Mouse (Mus musculus) liver, embryonic 16.5 days (tissue): ENCODE data around the gene Trpm3. TPM values are rescaled to one million over a fixed set of nuclear protein-coding genes. Genes with fewer than 3 reads are reported as not detected.
A peak's percentile ranks its signal among the peaks of the same experiment; 100 is the strongest.

ENCODE experiments used
- ATAC-seq: fragments of 200-750 bp; cut with Nextera tagmentation; 2 replicates; pipeline ENCODE4 v1.8.0; 2017; ENCODE audit warnings: low read depth, mild to moderate bottlenecking, moderate number of reproducible peaks, moderate library complexity
- H3K27ac ChIP-seq: fragments of 300-500 bp; sonication (generic); 2 replicates; pipeline ENCODE4 v1.5.1; 2014; ENCODE audit warnings: mild to moderate bottlenecking, low read length
- H3K27me3 ChIP-seq: fragments of 300-500 bp; sonication (generic); 2 replicates; pipeline ENCODE4 v1.6.1; 2014; ENCODE audit warnings: low read depth, low read length, mixed read lengths; ENCODE audit not compliant: control insufficient read depth, insufficient read depth
- H3K36me3 ChIP-seq: fragments of 300-500 bp; sonication (generic); 2 replicates; pipeline ENCODE4 v1.6.1; 2014; ENCODE audit warnings: mild to moderate bottlenecking; ENCODE audit not compliant: control insufficient read depth, insufficient read depth
- H3K4me1 ChIP-seq: fragments of 300-500 bp; sonication (generic); 2 replicates; pipeline ENCODE4 v1.6.1; 2014; ENCODE audit warnings: low read depth, low read length, mixed read lengths; ENCODE audit not compliant: control insufficient read depth
- H3K4me2 ChIP-seq: fragments of 300-500 bp; sonication (generic); 2 replicates; pipeline ENCODE4 v1.6.1; 2014; ENCODE audit warnings: low read depth, low read length, mixed read lengths
- H3K4me3 ChIP-seq: fragments of 300-500 bp; sonication (generic); 2 replicates; pipeline ENCODE4 v1.5.1; 2014; ENCODE audit warnings: low read depth, mild to moderate bottlenecking, low read length
- H3K9ac ChIP-seq: fragments of 300-500 bp; sonication (generic); 2 replicates; pipeline ENCODE4 v1.6.1; 2014; ENCODE audit warnings: low read depth, low read length
- H3K9me3 ChIP-seq: fragments of 300-500 bp; sonication (generic); replicated peaks from 2 replicates; pipeline ENCODE4 v1.6.1; 2016; ENCODE audit warnings: low read length; ENCODE audit not compliant: control insufficient read depth
- WGBS: fragments of 180-500 bp; shearing (Covaris S2); extraction: QIAGEN DNeasy Blood & Tissue Kit; methylation state at CpG from one replicate; pipeline ENCODE4 v1.1.7; 2014; ENCODE audit not compliant: insufficient replicate concordance; 5-methylcytosine and 5-hydroxymethylcytosine counted together
- polyA plus RNA-seq: library from polyadenylated mRNA; unstranded; fragments of >200 nt; fragmentation: Nextera tagmentation; extraction: Ambion mirVana; gene quantifications from 2 replicates; pipeline ENCODE4 v1.2.1, GENCODE M21; 2015

Gene Trpm3
- polyA plus RNA-seq, 1 experiment from 2014 or later, result 0.04 TPM

DNA sequence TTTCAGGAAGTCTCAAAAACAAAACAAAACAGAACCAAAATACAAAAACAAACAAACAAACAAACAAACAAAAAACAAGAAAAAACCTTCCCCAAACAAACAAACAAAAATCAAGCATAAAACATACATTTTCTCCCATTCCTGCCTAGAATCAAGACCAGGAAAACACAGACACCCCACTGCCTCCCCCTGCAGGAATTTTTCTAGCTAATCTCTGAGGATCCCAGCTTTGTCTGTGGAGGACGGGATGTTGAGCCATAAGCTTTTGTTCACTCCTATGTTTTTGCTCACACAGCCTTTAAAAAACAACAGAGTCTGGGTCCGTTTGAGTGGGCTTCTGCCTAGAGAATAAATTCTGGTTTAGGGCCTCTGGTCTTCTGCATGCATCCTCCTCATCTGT lies 162.1 kb downstream of the Trpm3 start:
- no peaks in the 10 kb centered on the region for H3K9me3 ChIP-seq
- no peak for ATAC-seq
- H3K4me2 ChIP-seq, result no peak overlapping the region
- no peak overlapping the region for H3K27ac ChIP-seq
- H3K36me3 ChIP-seq, result no peaks in the 10 kb centered on the region
- H3K4me3 ChIP-seq, result no peak overlapping the region
- no peak overlapping the region for H3K9ac ChIP-seq
- no peaks in the 10 kb centered on the region for H3K27me3 ChIP-seq
- 42% methylated on average over 2 of the region's 2 CpGs for WGBS
- no peaks in the 10 kb centered on the region for H3K4me1 ChIP-seq

DNA sequence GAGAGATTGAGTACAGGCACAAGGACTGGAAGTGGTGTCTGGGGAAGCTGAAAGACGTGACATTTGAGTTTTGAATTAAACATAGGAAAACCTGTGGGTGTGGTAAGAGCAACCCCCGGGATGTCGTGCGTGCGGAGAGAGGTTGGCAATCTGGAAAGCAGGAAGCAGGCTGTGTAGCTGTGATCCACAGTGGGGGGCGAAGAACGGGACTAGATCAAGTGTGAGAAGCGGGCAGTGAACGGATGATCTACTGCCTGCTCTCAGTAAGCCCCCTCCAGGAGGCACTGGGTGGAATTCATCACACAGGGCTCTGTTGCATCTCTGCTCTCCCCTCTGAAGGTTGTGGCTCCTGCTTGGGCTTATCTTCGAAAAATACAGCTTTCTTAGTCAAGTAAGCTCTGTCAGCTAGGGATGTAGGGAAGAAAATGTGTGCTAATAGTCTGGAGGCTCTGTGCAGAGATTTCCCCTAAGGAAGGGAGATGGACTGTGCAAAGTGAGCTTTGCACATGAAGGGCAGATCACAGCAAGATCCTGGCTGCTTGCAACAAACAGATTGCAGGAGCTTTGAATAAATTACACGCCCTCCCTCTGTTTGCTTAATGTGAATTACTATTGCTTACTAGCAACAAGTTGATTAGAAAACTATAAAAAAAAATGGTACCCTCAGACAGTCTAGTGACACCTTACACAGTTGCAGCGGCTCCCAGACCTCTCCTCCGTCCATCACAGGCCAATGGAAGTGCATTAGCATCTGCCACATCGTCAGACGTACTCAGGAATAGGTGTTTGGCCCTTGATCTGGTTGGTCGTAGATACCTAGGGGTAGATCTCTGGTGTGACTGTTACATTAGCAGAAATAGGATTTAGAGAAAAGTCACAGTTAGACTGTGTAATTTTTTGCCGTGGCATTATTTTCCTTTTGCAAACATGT lies 164.4 kb downstream of the Trpm3 start:
- ATAC-seq, result no peak
- Histone ChIP-seq H3K27ac (no peak overlapping the region), H3K4me1 (no peaks in the 10 kb centered on the region), H3K4me3 (no peak overlapping the region), H3K36me3 (no peaks in the 10 kb centered on the region), H3K27me3 (no peaks in the 10 kb centered on the region), H3K9ac (no peak overlapping the region), H3K4me2 (no peak overlapping the region), H3K9me3 (no peaks in the 10 kb centered on the region)
- 39% methylated on average over 17 of the region's 17 CpGs for WGBS

DNA sequence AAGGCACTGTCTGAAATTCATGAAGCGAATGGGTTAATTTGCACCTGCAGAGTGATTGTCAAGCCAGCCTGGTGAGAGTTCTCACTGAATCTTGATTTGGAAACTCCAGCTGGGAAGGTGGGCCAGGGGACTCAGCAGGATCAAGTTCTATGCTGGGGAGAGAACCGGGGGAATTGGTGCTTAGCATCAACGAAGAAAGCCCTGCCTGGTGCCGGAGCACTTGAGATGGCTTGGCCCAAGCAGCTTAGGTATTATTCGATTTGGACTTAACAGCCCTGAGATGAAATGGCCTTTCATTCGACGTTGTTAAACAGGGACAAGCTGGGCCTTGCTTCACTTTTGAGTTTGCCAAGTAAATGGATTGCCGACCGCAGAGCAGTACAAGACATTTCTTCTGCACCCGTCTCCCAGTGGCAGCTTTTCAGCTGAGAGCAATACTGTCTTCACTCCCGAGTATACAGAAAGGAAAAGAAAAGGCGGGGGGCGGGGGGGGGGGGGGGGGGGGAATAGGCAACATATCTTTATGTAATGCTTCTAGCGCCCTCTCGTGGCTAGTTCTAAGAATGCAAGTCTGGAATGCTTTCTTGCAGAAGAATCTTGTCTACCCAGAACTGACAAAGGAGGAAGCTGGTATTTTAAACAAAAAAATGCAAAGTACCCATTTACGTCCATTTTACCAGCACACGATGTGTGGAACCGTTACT lies 165.3 kb downstream of the Trpm3 start:
- no peak overlapping the region for H3K9ac ChIP-seq
- H3K4me3 ChIP-seq, result peak overlapping the region; percentile 11; the same call in 1 of the 2 replicates
- 11% methylated on average over 16 of the region's 18 CpGs for WGBS
- no peak overlapping the region for H3K27ac ChIP-seq
- H3K27me3 ChIP-seq, result no peaks in the 10 kb centered on the region
- H3K36me3 ChIP-seq, result no peaks in the 10 kb centered on the region
- H3K9me3 ChIP-seq, result no peaks in the 10 kb centered on the region
- ATAC-seq, result no peak
- no peaks in the 10 kb centered on the region for H3K4me1 ChIP-seq
- peak overlapping the region; percentile 44 for H3K4me2 ChIP-seq

DNA sequence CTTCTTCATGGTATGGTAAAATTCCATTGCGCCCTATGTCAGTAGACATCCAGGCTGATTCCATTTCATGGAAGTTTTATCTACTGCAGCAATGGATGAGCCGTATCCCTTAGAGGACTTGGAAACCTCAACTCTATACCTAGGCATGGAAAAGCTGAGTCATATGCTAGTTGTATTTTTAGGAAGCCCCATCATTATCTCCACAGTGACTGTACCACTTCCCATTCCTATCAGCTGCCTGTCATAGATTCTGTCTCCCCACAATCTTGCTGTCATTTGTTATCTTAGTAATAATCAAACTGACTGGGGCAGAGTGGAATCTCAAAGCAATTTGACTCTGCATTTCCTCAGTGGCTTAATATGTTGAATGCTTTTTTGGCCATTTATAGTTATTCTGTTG lies 169.2 kb downstream of the Trpm3 start:
- Histone ChIP-seq H3K27ac (no peak overlapping the region), H3K27me3 (no peaks in the 10 kb centered on the region), H3K4me3 (no peak overlapping the region), H3K9me3 (no peaks in the 10 kb centered on the region), H3K36me3 (no peaks in the 10 kb centered on the region), H3K4me1 (no peaks in the 10 kb centered on the region), H3K4me2 (no peak overlapping the region), H3K9ac (no peak overlapping the region)
- 36% methylated on average over 2 of the region's 2 CpGs for WGBS
- no peak for ATAC-seq

DNA sequence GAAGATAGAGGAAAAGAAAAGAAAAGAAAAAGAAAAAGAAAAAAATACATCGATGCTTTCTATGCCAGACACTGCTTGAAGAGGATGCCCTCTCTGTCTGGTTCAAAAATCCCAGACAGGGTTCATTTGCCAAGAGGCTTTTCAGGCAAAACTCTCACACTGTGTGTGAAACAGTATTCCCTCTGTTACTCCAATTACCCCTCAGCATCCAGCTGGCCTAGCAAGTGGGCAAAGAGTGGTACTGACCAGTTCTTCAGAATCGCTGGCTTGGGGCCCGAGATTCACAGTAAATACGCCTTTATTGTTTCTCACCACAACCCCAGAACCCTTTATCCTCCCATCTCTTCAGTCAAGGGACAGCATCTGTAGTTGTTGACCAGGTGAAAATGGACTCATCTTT lies 178.5 kb downstream of the Trpm3 start:
- Histone ChIP-seq H3K9me3 (no peaks in the 10 kb centered on the region), H3K27me3 (no peaks in the 10 kb centered on the region), H3K4me1 (no peaks in the 10 kb centered on the region), H3K27ac (no peak overlapping the region), H3K9ac (no peak overlapping the region), H3K4me2 (no peak overlapping the region), H3K36me3 (no peaks in the 10 kb centered on the region), H3K4me3 (no peak overlapping the region)
- 80% methylated on average over 4 of the region's 4 CpGs for WGBS
- no peak for ATAC-seq

DNA sequence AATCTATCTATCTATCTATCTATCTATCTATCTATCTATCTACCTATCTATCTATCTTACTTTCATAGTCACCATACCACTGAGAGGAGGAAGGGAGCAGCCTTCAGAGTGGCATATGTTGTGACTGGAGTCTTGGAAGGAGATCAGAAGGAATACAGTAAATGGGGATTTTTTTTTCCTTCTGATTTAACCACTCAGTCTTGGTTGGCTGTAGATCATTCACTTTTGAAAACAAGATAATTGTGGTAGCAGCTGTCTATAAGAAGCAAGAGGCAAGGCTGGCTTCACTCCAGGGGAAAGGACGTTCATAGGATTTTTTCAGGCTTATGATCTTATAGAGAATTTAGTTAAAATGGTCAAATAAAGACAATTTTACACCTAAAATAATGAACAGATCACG lies 188.0 kb downstream of the Trpm3 start:
- Histone ChIP-seq H3K27ac (no peak overlapping the region), H3K4me3 (no peak overlapping the region), H3K4me1 (no peaks in the 10 kb centered on the region), H3K27me3 (no peaks in the 10 kb centered on the region), H3K9me3 (no peaks in the 10 kb centered on the region), H3K4me2 (no peak overlapping the region), H3K9ac (no peak overlapping the region), H3K36me3 (no peaks in the 10 kb centered on the region)
- 40% methylated on average over 2 of the region's 2 CpGs for WGBS
- ATAC-seq, result no peak

DNA sequence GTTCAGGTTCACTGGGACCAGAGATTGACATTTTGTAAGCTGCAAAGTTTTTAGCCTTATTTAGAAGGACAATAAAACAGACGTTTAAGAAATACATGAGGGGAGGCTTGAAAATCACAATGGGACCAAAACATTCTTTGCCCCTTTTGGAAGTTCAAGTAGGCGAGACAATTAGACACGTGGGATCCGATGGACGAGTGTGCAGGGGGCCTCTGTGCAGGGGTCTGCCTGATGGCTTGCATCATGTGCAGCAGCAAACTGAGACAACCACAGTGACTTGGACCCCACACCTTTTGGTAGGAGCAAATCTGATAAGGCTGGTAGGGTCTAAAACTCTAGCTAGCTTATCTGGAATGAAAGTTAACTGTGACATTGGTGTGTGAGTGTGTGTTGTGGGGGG lies 188.4 kb downstream of the Trpm3 start:
- ATAC-seq, result no peak
- Histone ChIP-seq H3K9me3 (no peaks in the 10 kb centered on the region), H3K4me3 (no peak overlapping the region), H3K27me3 (no peaks in the 10 kb centered on the region), H3K4me2 (no peak overlapping the region), H3K27ac (no peak overlapping the region), H3K4me1 (no peaks in the 10 kb centered on the region), H3K36me3 (no peaks in the 10 kb centered on the region), H3K9ac (no peak overlapping the region)
- WGBS, result 42% methylated on average over 5 of the region's 5 CpGs

DNA sequence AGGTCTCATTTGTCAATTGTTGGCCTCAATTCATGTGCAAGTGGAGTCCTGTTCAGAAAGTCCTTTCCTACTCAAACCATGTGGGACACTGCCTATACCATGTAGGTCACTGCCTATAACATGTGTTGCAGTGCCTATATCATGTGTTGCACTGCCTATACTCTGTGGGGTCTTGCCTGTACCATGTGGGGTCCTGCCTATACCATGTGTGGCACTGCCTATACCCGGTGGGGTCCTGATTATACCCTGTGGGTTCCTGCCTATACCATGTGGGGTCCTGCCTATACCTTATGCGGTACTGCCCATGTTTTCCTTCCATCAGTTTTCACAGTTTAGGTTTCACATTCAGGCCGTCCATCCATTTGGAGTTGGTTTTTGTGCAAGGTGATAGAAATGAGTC lies 197.4 kb downstream of the Trpm3 start:
- Histone ChIP-seq H3K4me1 (no peaks in the 10 kb centered on the region), H3K27me3 (no peaks in the 10 kb centered on the region), H3K36me3 (no peaks in the 10 kb centered on the region), H3K4me2 (no peak overlapping the region), H3K4me3 (no peak overlapping the region), H3K27ac (no peak overlapping the region), H3K9ac (no peak overlapping the region), H3K9me3 (no peaks in the 10 kb centered on the region)
- 63% methylated on average over 3 of the region's 3 CpGs for WGBS
- ATAC-seq, result no peak

DNA sequence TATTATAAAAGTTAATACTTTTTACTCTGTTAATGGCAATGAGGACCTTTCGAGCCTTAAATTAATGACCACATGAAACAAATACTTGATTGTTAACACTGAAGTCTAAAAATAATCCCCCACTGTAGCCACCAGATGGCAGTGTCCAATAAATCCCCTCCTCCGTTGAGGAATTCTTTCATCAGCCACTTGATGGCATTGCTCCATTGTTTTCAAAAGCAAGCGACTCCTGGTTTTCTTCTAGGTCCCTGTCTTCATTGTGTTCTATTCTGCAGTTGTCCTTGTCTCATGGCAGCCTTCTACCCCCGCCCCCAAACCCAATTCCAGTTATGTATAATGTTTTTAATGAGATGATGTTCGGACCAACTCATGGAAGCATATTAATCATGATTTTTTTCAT lies 198.6 kb downstream of the Trpm3 start:
- Histone ChIP-seq H3K4me3 (no peak overlapping the region), H3K27ac (no peak overlapping the region), H3K4me1 (no peaks in the 10 kb centered on the region), H3K9ac (no peak overlapping the region), H3K9me3 (no peaks in the 10 kb centered on the region), H3K4me2 (no peak overlapping the region), H3K36me3 (no peaks in the 10 kb centered on the region), H3K27me3 (no peaks in the 10 kb centered on the region)
- no peak for ATAC-seq
- 14% methylated on average over 5 of the region's 5 CpGs for WGBS
